ENCODE assay signal across 15 mouse cellular contexts in genomic region chr5:36814554-36814953, GRCm38 (mm10). TPM values are rescaled to one million over a fixed set of nuclear protein-coding genes. Genes with fewer than 3 reads are reported as not detected.
DNase-seq lines count a peak whose midpoint lies in the region; ATAC-seq and TF ChIP-seq lines count a peak whose summit lies in the region.
"Had no signal": no experiment of that assay in that cellular context is flagged by ENCODE, and none has a peak within 500 bp of the region (broad histone marks: within the 10 kb centered on the region; RNA-seq: fewer than 3 reads in every experiment).

No protein-coding gene starts in this region.

- H3K27ac ChIP-seq in layer of hippocampus, adult 2 months = no peak overlapping the region
- H3K27ac ChIP-seq: forebrain, embryonic 12.5 days; intestine, embryonic 15.5 days; left cerebral cortex, adult 2 months; liver, embryonic 15.5 days had no signal

- DNase-seq in layer of hippocampus, adult 2 months (ENCODE audit: low spot score in 2 of 2) = no peak
- DNase-seq in layer of hippocampus, postnatal 25 days (ENCODE audit: extremely low spot score in 1 of 2, low spot score in 1 of 2) = no peak
- DNase-seq in A20 (ENCODE audit: low read depth, low spot score) (peak; percentile 80), G1E (ENCODE audit: low spot score) (peak; percentile 37)
- DNase-seq in urinary bladder, postnatal 14 days (ENCODE audit: low spot score) = no peak
- no peak for DNase-seq in ovary, postnatal 36 days (ENCODE audit: low spot score)
- DNase-seq: cerebellum, adult 11-12 months; gastrocnemius, postnatal 14 days had no signal

- peak; percentile 62; the same call in 1 of the 2 replicates for ATAC-seq in G1E (ENCODE audit: extremely low read depth, insufficient number of reproducible peaks, low FRiP score, poor library complexity, severe bottlenecking)
- ATAC-seq in megakaryocyte, adult 5-6 weeks (ENCODE audit: poor library complexity, severe bottlenecking) = peak; percentile 73
- no peak for ATAC-seq in erythroid progenitor cell, adult 5-6 weeks (replicated peaks; ENCODE audit: low FRiP score, poor library complexity, severe bottlenecking)
- ATAC-seq: intestine, embryonic 15.5 days had no signal

- peaks cover 15% of the 10 kb centered on the region for H3K4me1 ChIP-seq in G1E (ENCODE audit: insufficient read depth, low read depth, low read length)
- H3K4me1 ChIP-seq: forebrain, embryonic 12.5 days; intestine, embryonic 15.5 days; liver, embryonic 15.5 days had no signal

- peak; percentile 49 for TF ChIP-seq CTCF in layer of hippocampus, adult 2 months (conservative IDR thresholded peaks at IDR 0.05)
- TF ChIP-seq CTCF in G1E (IDR thresholded peaks at IDR 0.05; ENCODE audit: low read depth, low read length) = no peak

- H3K9me3 ChIP-seq in G1E (replicated peaks) = no peaks in the 10 kb centered on the region
- H3K9me3 ChIP-seq: forebrain, embryonic 12.5 days; intestine, embryonic 15.5 days; liver, embryonic 15.5 days had no signal

- H3K4me3 ChIP-seq in layer of hippocampus, adult 2 months = no peak overlapping the region
- no peak overlapping the region for H3K4me3 ChIP-seq in G1E (ENCODE audit: low read depth, low read length)
- H3K4me3 ChIP-seq: forebrain, embryonic 12.5 days; intestine, embryonic 15.5 days; left cerebral cortex, adult 2 months; liver, embryonic 15.5 days had no signal

- no peaks in the 10 kb centered on the region for H3K27me3 ChIP-seq in G1E (ENCODE audit: insufficient read depth, low read length)
- H3K27me3 ChIP-seq: forebrain, embryonic 12.5 days; intestine, embryonic 15.5 days; liver, embryonic 15.5 days had no signal

- peaks cover 96% of the 10 kb centered on the region for H3K36me3 ChIP-seq in G1E (replicated peaks)
- H3K36me3 ChIP-seq: forebrain, embryonic 12.5 days; intestine, embryonic 15.5 days had no signal

RNA-seq across cellular contexts. Expression of gene Man2b2, which starts 15.9 kb away (rescaled TPM):
- total RNA-seq in layer of hippocampus, adult 2 months (2021) = 10 to 100 TPM; 29.5 to 31.9 TPM
- total RNA-seq in layer of hippocampus, postnatal 25 days (2021) = 10 to 100 TPM; 27.8 to 28.2 TPM
- total RNA-seq in G1E (2014; fragmentation: Nextera tagmentation) (43.8 and 45.0 TPM in 2 replicates), G1E (2017) (17.3 and 18.6 TPM in 2 replicates)
- 39.3 and 43.3 TPM in 2 replicates for polyA plus RNA-seq in G1E (2012)
- 29.5 and 42.3 TPM in 2 replicates for total RNA-seq in megakaryocyte, adult 5-6 weeks (2015)
- total RNA-seq in megakaryocyte, adult 5-6 weeks (2017) = 19.7 and 23.9 TPM in 2 replicates
- total RNA-seq in erythroid progenitor cell, adult 5-6 weeks (2015; ENCODE audit: low replicate concordance) = 7.2 and 14.3 TPM in 2 replicates
- 2.7 and 3.8 TPM in 2 replicates for total RNA-seq in erythroid progenitor cell, adult 5-6 weeks (2017; ENCODE audit: low replicate concordance)

RNA-seq across cellular contexts. Expression of gene Mrfap1, which starts 18.0 kb away (rescaled TPM):
- 100 to 1,000 TPM; 577 to 598 TPM for total RNA-seq in layer of hippocampus, adult 2 months (2021)
- total RNA-seq in layer of hippocampus, postnatal 25 days (2021) = 100 to 1,000 TPM; 569 to 617 TPM
- total RNA-seq in G1E (2014; fragmentation: Nextera tagmentation) (101 and 106 TPM in 2 replicates), G1E (2017) (278 and 310 TPM in 2 replicates)
- polyA plus RNA-seq in G1E (2012) = 98.5 and 126 TPM in 2 replicates
- total RNA-seq in megakaryocyte, adult 5-6 weeks (2015) = 194 and 201 TPM in 2 replicates
- 227 and 275 TPM in 2 replicates for total RNA-seq in megakaryocyte, adult 5-6 weeks (2017)
- 94.1 and 105 TPM in 2 replicates for total RNA-seq in erythroid progenitor cell, adult 5-6 weeks (2015; ENCODE audit: low replicate concordance)
- 94.0 and 125 TPM in 2 replicates for total RNA-seq in erythroid progenitor cell, adult 5-6 weeks (2017; ENCODE audit: low replicate concordance)

RNA-seq across cellular contexts. Expression of gene Ppp2r2c, which starts 53.8 kb away (rescaled TPM):
- total RNA-seq in layer of hippocampus, adult 2 months (2021) = 100 to 1,000 TPM; 375 to 387 TPM
- 100 to 1,000 TPM; 388 to 418 TPM for total RNA-seq in layer of hippocampus, postnatal 25 days (2021)
- total RNA-seq in G1E (2014; fragmentation: Nextera tagmentation) (not detected in 2 replicates), G1E (2017) (0.05 and 0.12 TPM in 2 replicates)
- not detected in 2 replicates for polyA plus RNA-seq in G1E (2012)
- not detected in 2 replicates for total RNA-seq in megakaryocyte, adult 5-6 weeks (2015)
- not detected in 2 replicates for total RNA-seq in megakaryocyte, adult 5-6 weeks (2017)
- total RNA-seq in erythroid progenitor cell, adult 5-6 weeks (2015; ENCODE audit: low replicate concordance) = not detected in 2 replicates
- total RNA-seq in erythroid progenitor cell, adult 5-6 weeks (2017; ENCODE audit: low replicate concordance) = not detected in 2 replicates
- polyA plus RNA-seq: heart, postnatal 0 days; liver, embryonic 15.5 days had no signal

Comparison
In these comparisons a context has a peak if more than half of its experiments do, and no peak if none do; other contexts are left out.
1. DNase-seq: peak in A20 (single experiment) and G1E (single experiment); none in layer of hippocampus, adult 2 months (0 of 2), layer of hippocampus, postnatal 25 days (0 of 2), urinary bladder, postnatal 14 days (single experiment) and ovary, postnatal 36 days (single experiment).
2. RNA of gene Ppp2r2c, which starts 53.8 kb away (total RNA-seq): 388 to 418 TPM in layer of hippocampus, postnatal 25 days and 375 to 387 TPM in layer of hippocampus, adult 2 months; 0.05 to 0.12 TPM in G1E, not detected in megakaryocyte, adult 5-6 weeks and not detected in erythroid progenitor cell, adult 5-6 weeks; every median in the first group is over 100 times any median in the second.